Mouse (Mus musculus) MEL (cell line): ENCODE data around the gene Hspg2. TPM values are rescaled to one million over a fixed set of nuclear protein-coding genes. Genes with fewer than 3 reads are reported as not detected.

Source experiments
- DNase-seq: peaks from one replicate; pipeline ENCODE4 v3.0.0; 2011; ENCODE audit warnings: low read depth, low spot score
- H3K27ac ChIP-seq: 2 replicates; pipeline ENCODE4 v1.5.1; 2012; ENCODE audit warnings: low read depth, mild to moderate bottlenecking, control low read depth, low read length, moderate library complexity; ENCODE audit not compliant: control insufficient read depth
- H3K27me3 ChIP-seq, 2 experiments: fragments of 150-350 bp in 1 of 2; sonication (generic) in 1 of 2; 2 replicates each; pipeline ENCODE4 v1.6.1; 2012; ENCODE audit warnings: low read length in 2 of 2, mild to moderate bottlenecking in 2 of 2, improper control_type of control experiment in 1 of 2, moderate library complexity in 1 of 2; ENCODE audit not compliant: insufficient read depth in 2 of 2, control insufficient read depth in 1 of 2
- H3K36me3 ChIP-seq, 2 experiments: 2 replicates each; pipeline ENCODE4 v1.6.1; 2012 to 2014; ENCODE audit warnings: low read length in 2 of 2, improper control_type of control experiment in 1 of 2, inconsistent platforms in 1 of 2, mild to moderate bottlenecking in 1 of 2; ENCODE audit not compliant: insufficient read depth in 2 of 2, control insufficient read depth in 1 of 2
- H3K4me1 ChIP-seq, 2 experiments: fragments of 150-350 bp in 1 of 2; sonication (generic) in 1 of 2; 2 replicates each; pipeline ENCODE4 v1.6.1; 2012; ENCODE audit warnings: low read length in 2 of 2, improper control_type of control experiment in 1 of 2, mild to moderate bottlenecking in 1 of 2; ENCODE audit not compliant: insufficient read depth in 2 of 2, control insufficient read depth in 1 of 2
- H3K4me3 ChIP-seq, 2 experiments: fragments of 150-350 bp in 1 of 2; sonication (generic) in 1 of 2; 2 replicates each; pipeline ENCODE4 v1.5.1; 2012; ENCODE audit warnings: low read depth in 2 of 2, low read length in 2 of 2, mild to moderate bottlenecking in 2 of 2, moderate library complexity in 2 of 2, control low read depth in 1 of 2, improper control_type of control experiment in 1 of 2; ENCODE audit not compliant: control insufficient read depth in 1 of 2, insufficient read depth in 1 of 2
- H3K79me2 ChIP-seq: 2 replicates; pipeline ENCODE4 v1.6.1; 2012; ENCODE audit warnings: mild to moderate bottlenecking, low read length, moderate library complexity; ENCODE audit not compliant: control insufficient read depth, poor library complexity, insufficient read depth
- H3K9ac ChIP-seq: 2 replicates; pipeline ENCODE4 v1.6.1; 2012; ENCODE audit warnings: low read depth, mild to moderate bottlenecking, control low read depth, low read length, moderate library complexity; ENCODE audit not compliant: control insufficient read depth, poor library complexity, severe bottlenecking
- H3K9me3 ChIP-seq: fragments of 150-350 bp; sonication (generic); replicated peaks from 2 replicates; pipeline ENCODE4 v1.6.1; 2012; ENCODE audit warnings: mild to moderate bottlenecking, low read length, improper control_type of control experiment, moderate library complexity; ENCODE audit not compliant: insufficient read depth
- CTCF ChIP-seq, 3 experiments: IDR thresholded peaks in 2 of 3; conservative IDR thresholded peaks in 1 of 3; 2 replicates each; pipeline ENCODE4 v1.5.1; 2011 to 2012; ENCODE audit warnings: low read length in 3 of 3, low read depth in 2 of 3, mild to moderate bottlenecking in 2 of 3, improper control_type of control experiment in 1 of 3, inconsistent platforms in 1 of 3, mixed read lengths in 1 of 3, moderate library complexity in 1 of 3; ENCODE audit not compliant: control insufficient read depth in 1 of 3, insufficient read depth in 1 of 3, poor library complexity in 1 of 3, severe bottlenecking in 1 of 3
- E2F4 ChIP-seq: IDR thresholded peaks from 2 replicates; pipeline ENCODE4 v1.6.1; 2011; ENCODE audit warnings: low read depth, low read length, improper control_type of control experiment, borderline replicate concordance
- ELF1 ChIP-seq: IDR thresholded peaks from 2 replicates; pipeline ENCODE4 v1.6.1; 2014; ENCODE audit warnings: low read depth, mild to moderate bottlenecking, inconsistent platforms, low read length, improper control_type of control experiment, moderate library complexity
- ETS1 ChIP-seq: IDR thresholded peaks from 2 replicates; pipeline ENCODE4 v1.6.1; 2012; ENCODE audit warnings: low read depth, mild to moderate bottlenecking, inconsistent platforms, low read length, improper control_type of control experiment, moderate library complexity
- GABPA ChIP-seq: IDR thresholded peaks from 2 replicates; pipeline ENCODE4 v1.6.1; 2012; ENCODE audit warnings: low read depth, mild to moderate bottlenecking, inconsistent platforms, low read length, improper control_type of control experiment, moderate library complexity
- GATA1 ChIP-seq: IDR thresholded peaks from 2 replicates; pipeline ENCODE4 v1.6.1; 2011; ENCODE audit warnings: low read depth, low read length, improper control_type of control experiment
- JUND ChIP-seq: IDR thresholded peaks from 2 replicates; pipeline ENCODE4 v1.6.1; 2011; ENCODE audit warnings: low read depth, mild to moderate bottlenecking, improper control_type of control experiment, low read length
- KAT2A ChIP-seq: conservative IDR thresholded peaks from 2 replicates; pipeline ENCODE4 v1.6.1; 2012; ENCODE audit warnings: low read depth, low read length, improper control_type of control experiment, inconsistent platforms
- MAX ChIP-seq: IDR thresholded peaks from 2 replicates; pipeline ENCODE4 v1.6.1; 2011; ENCODE audit warnings: low read length, improper control_type of control experiment
- MXI1 ChIP-seq: IDR thresholded peaks from 2 replicates; pipeline ENCODE4 v1.6.1; 2011; ENCODE audit warnings: mild to moderate bottlenecking, low read depth, low read length, improper control_type of control experiment
- POLR2A ChIP-seq, 2 experiments: IDR thresholded peaks; 2 replicates each; pipeline ENCODE4 v1.6.1; 2011 to 2012; ENCODE audit warnings: low read length in 2 of 2, mild to moderate bottlenecking in 2 of 2, control low read depth in 1 of 2, improper control_type of control experiment in 1 of 2, low read depth in 1 of 2, moderate library complexity in 1 of 2; ENCODE audit not compliant: control insufficient read depth in 1 of 2, insufficient read depth in 1 of 2, poor library complexity in 1 of 2
- SIN3A ChIP-seq: IDR thresholded peaks from 2 replicates; pipeline ENCODE4 v1.6.1; 2012; ENCODE audit warnings: low read length, improper control_type of control experiment, inconsistent platforms
- TBP ChIP-seq: IDR thresholded peaks from 2 replicates; pipeline ENCODE4 v1.8.0; 2011; ENCODE audit warnings: low read depth, low read length, improper control_type of control experiment
- TCF12 ChIP-seq: IDR thresholded peaks from 2 replicates; pipeline ENCODE4 v1.6.1; 2014; ENCODE audit warnings: low read depth, mild to moderate bottlenecking, inconsistent platforms, low read length, improper control_type of control experiment, moderate library complexity
- UBTF ChIP-seq: IDR thresholded peaks from 2 replicates; pipeline ENCODE4 v1.6.1; 2012; ENCODE audit warnings: low read depth, mild to moderate bottlenecking, inconsistent platforms, low read length, improper control_type of control experiment, moderate library complexity, borderline replicate concordance; ENCODE audit not compliant: insufficient read depth
- USF1 ChIP-seq: IDR thresholded peaks from 2 replicates; pipeline ENCODE4 v1.6.1; 2014; ENCODE audit warnings: low read depth, mild to moderate bottlenecking, inconsistent platforms, low read length, improper control_type of control experiment, moderate library complexity
- USF2 ChIP-seq, 2 experiments: IDR thresholded peaks; 2 replicates each; pipeline ENCODE4 v1.6.1; 2011 to 2012; ENCODE audit warnings: improper control_type of control experiment in 2 of 2, low read length in 2 of 2, borderline replicate concordance in 1 of 2, inconsistent platforms in 1 of 2, low read depth in 1 of 2, mild to moderate bottlenecking in 1 of 2; ENCODE audit not compliant: insufficient read depth in 1 of 2
- ZC3H11A ChIP-seq: IDR thresholded peaks from 2 replicates; pipeline ENCODE4 v1.6.1; 2012; ENCODE audit warnings: low read depth, mild to moderate bottlenecking, inconsistent platforms, low read length, improper control_type of control experiment
- ZMIZ1 ChIP-seq: IDR thresholded peaks from 2 replicates; pipeline ENCODE4 v1.6.1; 2012; ENCODE audit warnings: low read depth, mild to moderate bottlenecking, inconsistent platforms, low read length, improper control_type of control experiment, moderate library complexity
- polyA plus RNA-seq, 2 experiments: library from polyadenylated mRNA; stranded (reverse) in 1 of 2; unstranded in 1 of 2; fragments of >175 nt in 1 of 2; fragments of >200 nt in 1 of 2; gene quantifications; 2 replicates each; pipeline versions ENCODE4 v1.2.1 to v1.2.4; 2012; ENCODE audit warnings: low replicate concordance in 2 of 2, low read depth in 1 of 2; ENCODE audit not compliant: insufficient read length in 2 of 2, insufficient read depth in 1 of 2, missing spikeins in 1 of 2
- total RNA-seq: library from RNA; depleted of rRNA; stranded (reverse); fragments of 300-350 nt; gene quantifications from 2 replicates; pipeline ENCODE4 v1.2.3, GENCODE M21; 2012

Gene Hspg2
- total and polyA plus RNA-seq, 3 experiments: 0.04 TPM; not detected in 1

DNA sequence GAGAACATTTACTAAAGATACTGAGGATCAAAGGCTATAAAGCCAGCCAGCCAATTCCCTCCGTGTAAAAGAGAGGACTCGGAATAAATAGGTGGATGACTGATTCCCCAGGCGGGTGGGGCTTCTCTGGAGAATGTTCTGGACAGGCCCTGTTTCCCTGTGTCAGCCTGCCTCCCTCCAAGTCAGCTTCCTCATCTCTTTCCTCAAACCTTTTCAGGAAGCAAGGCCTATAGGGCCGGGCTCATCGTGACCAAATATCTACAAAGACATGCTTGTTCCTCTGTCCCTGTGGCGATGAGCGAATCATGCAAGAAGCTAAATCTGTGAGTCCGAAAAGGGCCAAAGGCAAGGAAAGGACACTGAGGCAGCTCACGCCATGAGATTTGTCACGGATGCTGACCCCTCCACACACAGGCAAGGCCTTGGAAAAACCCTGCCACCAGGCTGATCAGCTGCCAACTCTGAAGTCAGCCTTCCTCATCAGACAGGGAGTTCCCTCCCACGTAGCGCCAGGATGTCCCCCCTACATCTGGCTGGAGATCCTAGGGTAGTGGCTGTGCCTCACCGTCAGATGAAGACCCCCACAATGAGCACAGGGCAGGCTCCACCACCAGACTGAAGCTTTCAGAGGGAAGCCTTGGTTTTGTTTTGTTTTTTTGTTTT lies 3.3 kb upstream of the Hspg2 start:
- H3K9ac ChIP-seq: no peak overlapping the region
- no peak overlapping the region for H3K27ac ChIP-seq
- H3K4me3 ChIP-seq: no peak overlapping the region
- peaks cover 0 to 4% of the 10 kb centered on the region in 2 experiments; a peak in 1 of 4 replicates for H3K4me1 ChIP-seq
- no peaks in the 10 kb centered on the region for H3K9me3 ChIP-seq
- no peak for TF ChIP-seq USF1
- TF ChIP-seq GABPA: no peak
- no peak for TF ChIP-seq KAT2A
- TF ChIP-seq TBP: no peak
- no peak for TF ChIP-seq USF2 (IDR thresholded peaks at IDR 0.05; ENCODE audit: borderline replicate concordance in 1 of 2, insufficient read depth in 1 of 2, low read depth in 1 of 2, low read length in 2 of 2)
- no peak for TF ChIP-seq E2F4
- no peak for TF ChIP-seq GATA1
- no peak for TF ChIP-seq ZC3H11A
- no peak for TF ChIP-seq UBTF
- TF ChIP-seq MXI1: no peak
- no peak for TF ChIP-seq TCF12
- TF ChIP-seq ELF1: no peak
- TF ChIP-seq ETS1: no peak
- TF ChIP-seq MAX: no peak
- no peak for TF ChIP-seq CTCF (IDR thresholded peaks at IDR 0.05 in 2 of 3, conservative IDR thresholded peaks at IDR 0.05 in 1 of 3; ENCODE audit: control insufficient read depth in 1 of 3, insufficient read depth in 1 of 3, low read depth in 2 of 3, low read length in 3 of 3, poor library complexity in 1 of 3, severe bottlenecking in 1 of 3)
- TF ChIP-seq POLR2A (IDR thresholded peaks at IDR 0.05; ENCODE audit: control insufficient read depth in 1 of 2, insufficient read depth in 1 of 2, low read depth in 1 of 2, low read length in 2 of 2, poor library complexity in 1 of 2): no peak
- no peak for TF ChIP-seq JUND
- no peak for TF ChIP-seq ZMIZ1
- TF ChIP-seq SIN3A: no peak
- no peaks in the 10 kb centered on the region for H3K27me3 ChIP-seq
- no peak for DNase-seq
- no peaks in the 10 kb centered on the region for H3K36me3 ChIP-seq
- H3K79me2 ChIP-seq: no peaks in the 10 kb centered on the region; the same call in 1 of the 2 replicates

DNA sequence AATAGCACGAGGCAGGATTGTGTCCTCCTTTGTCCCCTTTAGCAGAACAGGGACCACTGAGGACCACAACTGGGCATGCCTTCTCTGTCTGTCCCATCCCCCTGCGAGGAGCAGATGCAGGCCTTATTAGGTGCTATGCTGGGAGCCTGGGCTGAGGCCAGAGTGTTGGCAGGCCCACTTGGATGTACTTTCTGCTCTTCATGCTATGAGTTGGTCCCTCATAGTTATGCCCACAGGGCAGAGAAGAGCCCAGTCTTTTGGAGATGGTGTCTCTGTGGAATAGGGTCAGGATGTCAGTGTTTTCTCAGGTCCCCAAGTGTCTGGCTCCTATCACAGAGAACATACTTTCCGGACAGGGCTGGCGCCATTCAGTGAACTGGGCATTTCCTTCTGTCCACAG lies 1.6 kb upstream of the Hspg2 start:
- no peaks in the 10 kb centered on the region; the same call in 1 of the 2 replicates for H3K79me2 ChIP-seq
- H3K27me3 ChIP-seq: no peaks in the 10 kb centered on the region
- no peak overlapping the region for H3K27ac ChIP-seq
- H3K9me3 ChIP-seq: no peaks in the 10 kb centered on the region
- no peak for DNase-seq
- H3K36me3 ChIP-seq: no peaks in the 10 kb centered on the region
- no peak overlapping the region for H3K4me3 ChIP-seq
- TF ChIP-seq ZMIZ1: no peak
- TF ChIP-seq UBTF: no peak
- H3K4me1 ChIP-seq: peaks cover 0 to 4% of the 10 kb centered on the region in 2 experiments; a peak in 1 of 4 replicates
- no peak overlapping the region for H3K9ac ChIP-seq
